Mouse (Mus musculus): ENCODE measurements around the gene Rnf17. TPM values are rescaled to one million over a fixed set of nuclear protein-coding genes. Genes with fewer than 3 reads are reported as not detected.

The Rnf17 gene
- total and polyA plus RNA-seq, 3 experiments, result not detected

DNA sequence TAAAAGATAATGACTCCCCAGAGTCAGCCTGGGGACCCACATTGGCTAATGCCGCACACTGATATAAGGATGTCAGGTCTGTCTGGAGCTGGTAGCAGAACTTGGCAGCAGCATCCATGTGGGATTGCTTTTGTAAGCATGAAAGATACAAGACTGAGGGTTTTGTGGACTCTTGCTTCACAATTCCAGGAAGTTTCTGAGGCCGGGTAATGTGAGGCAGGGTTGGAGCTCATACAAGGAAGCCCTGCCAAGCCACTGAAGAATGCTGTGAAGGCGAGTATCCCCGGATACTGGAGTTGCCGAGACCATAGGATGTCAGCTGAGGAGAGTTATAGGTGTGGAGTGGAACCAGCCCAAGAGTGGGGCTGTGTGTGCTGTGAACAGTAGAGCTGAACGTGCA is 43.2 kb upstream of the Rnf17 start:
- Histone ChIP-seq H3K79me2 (replicated peaks; ENCODE audit: control insufficient read depth, extremely low read depth, insufficient read depth, poor library complexity, severe bottlenecking) (no peaks in the 10 kb centered on the region), H3K4me2 (ENCODE audit: insufficient read depth, low read depth, poor library complexity, severe bottlenecking) (no peak overlapping the region), H3K4me3 (replicated peaks in 1 of 3; ENCODE audit: low read depth in 2 of 3, low read length in 2 of 3, poor library complexity in 1 of 3) (no peak overlapping the region), H3K27me3 (replicated peaks) (no peaks in the 10 kb centered on the region), H3K27ac (ENCODE audit: insufficient read depth, low read depth) (no peak overlapping the region), H3K9ac (ENCODE audit: insufficient read depth, low read depth) (no peak overlapping the region), H3K9me3 (replicated peaks; ENCODE audit: low read length) (no peaks in the 10 kb centered on the region), H3K4me1 (ENCODE audit: control insufficient read depth in 1 of 2, insufficient read depth in 2 of 2) (peaks cover 0 to 6% of the 10 kb centered on the region in 2 experiments; a peak in 1 of 4 replicates), H3K36me3 (replicated peaks in 1 of 2; ENCODE audit: control insufficient read depth in 1 of 2, insufficient read depth in 1 of 2, low read length in 1 of 2) (no peaks in the 10 kb centered on the region)
- in situ Hi-C loops (cut with MboI; ENCODE audit: low pct_ligation_motif_present, low pct_unique_long_range_greater_than_20kb, low sequenced_read_pairs) (no loop called here), dilution Hi-C loops (cut with MboI; ENCODE audit: extremely low pct_ligation_motif_present, extremely low pct_unique_long_range_greater_than_20kb, low sequenced_read_pairs) (no loop called here)
- no peak for TF ChIP-seq NRF1 (IDR thresholded peaks at IDR 0.05; ENCODE audit: low read depth, low read length)
- no peak for TF ChIP-seq ZC3H11A (IDR thresholded peaks at IDR 0.05; ENCODE audit: low read depth, low read length)
- TF ChIP-seq POLR2AphosphoS2 (IDR thresholded peaks at IDR 0.05; ENCODE audit: low read depth, low read length), result no peak
- TF ChIP-seq CHD1 (IDR thresholded peaks at IDR 0.05; ENCODE audit: low read depth, low read length), result no peak
- DNase-seq (ENCODE audit: extremely low read depth), result no peak

DNA sequence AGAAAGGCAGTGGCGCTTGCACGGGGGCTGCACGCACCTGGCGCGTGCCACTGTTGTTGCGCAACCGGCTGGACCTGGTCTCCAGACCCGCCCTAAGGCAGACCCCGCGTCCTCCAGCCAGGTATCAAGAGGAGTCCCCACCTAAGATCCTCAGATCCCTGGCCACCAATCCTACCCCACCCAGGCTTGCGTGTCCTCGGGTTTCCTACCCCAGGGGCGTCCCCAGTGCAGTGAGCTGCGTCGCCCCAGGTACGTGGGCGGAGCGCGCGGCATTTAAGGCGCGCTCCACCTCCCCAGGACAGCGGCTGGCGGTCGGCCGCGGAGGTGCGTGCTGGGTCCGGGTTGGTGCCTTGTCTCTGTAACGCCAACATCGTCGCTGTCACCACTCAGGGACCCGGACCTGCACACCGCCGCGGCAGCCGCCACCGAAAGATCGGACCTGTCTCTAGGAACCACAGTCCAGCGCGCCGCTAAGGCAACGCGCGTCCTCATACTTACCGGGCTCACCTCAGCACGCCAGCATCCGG is 37.6 kb upstream of the Rnf17 start, which contains the start of gene Atp12a:
Atp12a (plus strand) TSS at position 358 of the 527 bp plus-strand sequence.
- Histone ChIP-seq H3K27me3 (replicated peaks) (no peaks in the 10 kb centered on the region), H3K9ac (ENCODE audit: insufficient read depth, low read depth) (no peak within 1 kb of the TSS), H3K4me1 (ENCODE audit: control insufficient read depth in 1 of 2, insufficient read depth in 2 of 2) (no peaks in the 10 kb centered on the region), H3K79me2 (replicated peaks; ENCODE audit: control insufficient read depth, extremely low read depth, insufficient read depth, poor library complexity, severe bottlenecking) (no peaks in the 10 kb centered on the region), H3K4me3 (replicated peaks in 1 of 3; ENCODE audit: low read depth in 2 of 3, low read length in 2 of 3, poor library complexity in 1 of 3) (no peak within 1 kb of the TSS), H3K36me3 (replicated peaks in 1 of 2; ENCODE audit: control insufficient read depth in 1 of 2, insufficient read depth in 1 of 2, low read length in 1 of 2) (no peaks in the 10 kb centered on the region), H3K4me2 (ENCODE audit: insufficient read depth, low read depth, poor library complexity, severe bottlenecking) (no peak within 1 kb of the TSS), H3K27ac (ENCODE audit: insufficient read depth, low read depth) (no peak within 1 kb of the TSS), H3K9me3 (replicated peaks; ENCODE audit: low read length) (no peaks in the 10 kb centered on the region)
- no peak for DNase-seq (ENCODE audit: extremely low read depth)
- TF ChIP-seq SMC3 (IDR thresholded peaks at IDR 0.05; ENCODE audit: low read depth, low read length) (no peak), MEF2A (IDR thresholded peaks at IDR 0.05; ENCODE audit: borderline replicate concordance, low read depth, low read length) (no peak), KAT2A (IDR thresholded peaks at IDR 0.05; ENCODE audit: insufficient replicate concordance, low read length) (no peak), CHD2 (IDR thresholded peaks at IDR 0.05; ENCODE audit: low read length) (no peak), MAFK (IDR thresholded peaks at IDR 0.05; ENCODE audit: insufficient replicate concordance, low read length) (no peak), EP300 (IDR thresholded peaks at IDR 0.05; ENCODE audit: low read length) (no peak), E2F4 (IDR thresholded peaks at IDR 0.05; ENCODE audit: insufficient replicate concordance, low read depth, low read length) (no peak), UBTF (IDR thresholded peaks at IDR 0.05; ENCODE audit: low read depth, low read length) (no peak), JUN (IDR thresholded peaks at IDR 0.05; ENCODE audit: insufficient read depth, low read depth, low read length) (no peak), POLR2A (IDR thresholded peaks at IDR 0.05; ENCODE audit: low read depth, low read length) (no peak), CTCF (conservative IDR thresholded peaks at IDR 0.05 in 1 of 2, IDR thresholded peaks at IDR 0.05 in 1 of 2; ENCODE audit: low read depth in 2 of 2, low read length in 2 of 2) (no peak)
- dilution Hi-C loops (cut with MboI; ENCODE audit: extremely low pct_ligation_motif_present, extremely low pct_unique_long_range_greater_than_20kb, low sequenced_read_pairs), result no loop called here
- in situ Hi-C loops (cut with MboI; ENCODE audit: low pct_ligation_motif_present, low pct_unique_long_range_greater_than_20kb, low sequenced_read_pairs), result no loop called here

All from CH12.LX (cell line).